Mouse (Mus musculus) MEL (cell line): ENCODE results near the gene Olfr1040.

Experiments
- CTCF ChIP-seq, 3 experiments: IDR thresholded peaks in 2 of 3; conservative IDR thresholded peaks in 1 of 3; 2 replicates each; pipeline ENCODE4 v1.5.1; 2011 to 2012; ENCODE audit warnings: low read length in 3 of 3, low read depth in 2 of 3, mild to moderate bottlenecking in 2 of 3, improper control_type of control experiment in 1 of 3, inconsistent platforms in 1 of 3, mixed read lengths in 1 of 3, moderate library complexity in 1 of 3; ENCODE audit not compliant: control insufficient read depth in 1 of 3, insufficient read depth in 1 of 3, poor library complexity in 1 of 3, severe bottlenecking in 1 of 3
- EP300 ChIP-seq, 2 experiments: IDR thresholded peaks; 2 replicates each; pipeline ENCODE4 v1.6.1; 2011; ENCODE audit warnings: improper control_type of control experiment in 2 of 2, low read length in 2 of 2, low read depth in 1 of 2, mild to moderate bottlenecking in 1 of 2
- GATA1 ChIP-seq: IDR thresholded peaks from 2 replicates; pipeline ENCODE4 v1.6.1; 2011; ENCODE audit warnings: low read depth, low read length, improper control_type of control experiment
- MEF2A ChIP-seq: IDR thresholded peaks from 2 replicates; pipeline ENCODE4 v1.6.1; 2014; ENCODE audit warnings: low read depth, mild to moderate bottlenecking, inconsistent platforms, low read length, improper control_type of control experiment; ENCODE audit not compliant: poor library complexity, insufficient replicate concordance, severe bottlenecking; ENCODE audit errors: extremely low read depth
- POLR2A ChIP-seq, 2 experiments: IDR thresholded peaks; 2 replicates each; pipeline ENCODE4 v1.6.1; 2011 to 2012; ENCODE audit warnings: low read length in 2 of 2, mild to moderate bottlenecking in 2 of 2, control low read depth in 1 of 2, improper control_type of control experiment in 1 of 2, low read depth in 1 of 2, moderate library complexity in 1 of 2; ENCODE audit not compliant: control insufficient read depth in 1 of 2, insufficient read depth in 1 of 2, poor library complexity in 1 of 2
- RAD21 ChIP-seq: IDR thresholded peaks from 2 replicates; pipeline ENCODE4 v1.6.1; 2011; ENCODE audit warnings: mild to moderate bottlenecking, low read depth, low read length, improper control_type of control experiment
- ZMIZ1 ChIP-seq: IDR thresholded peaks from 2 replicates; pipeline ENCODE4 v1.6.1; 2012; ENCODE audit warnings: low read depth, mild to moderate bottlenecking, inconsistent platforms, low read length, improper control_type of control experiment, moderate library complexity

DNA sequence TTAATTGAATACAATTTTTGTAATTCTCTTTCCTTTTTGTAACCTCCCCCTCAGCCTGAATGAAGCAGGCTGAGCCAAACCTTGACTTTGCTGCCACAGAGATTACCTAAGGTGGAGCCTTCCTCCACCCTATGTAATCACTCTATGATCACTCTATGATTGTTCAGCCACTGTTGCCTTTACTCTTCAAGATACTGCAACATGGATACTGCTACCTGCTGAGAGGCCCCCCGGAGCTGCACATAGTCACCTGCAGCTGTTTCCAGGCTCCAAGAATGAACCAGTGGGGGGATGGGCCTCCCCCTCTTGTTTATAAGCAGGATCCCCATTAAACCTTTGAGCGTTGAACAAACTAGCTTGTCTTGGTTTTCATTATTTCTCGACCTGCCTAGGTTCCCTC, 33.4 kb upstream of the Olfr1040 start:
- no peak for TF ChIP-seq GATA1
- TF ChIP-seq POLR2A (IDR thresholded peaks at IDR 0.05; ENCODE audit: control insufficient read depth in 1 of 2, insufficient read depth in 1 of 2, low read depth in 1 of 2, low read length in 2 of 2, poor library complexity in 1 of 2), result no peak
- TF ChIP-seq MEF2A, result no peak
- no peak for TF ChIP-seq EP300 (IDR thresholded peaks at IDR 0.05; ENCODE audit: low read depth in 1 of 2, low read length in 2 of 2)
- TF ChIP-seq CTCF (IDR thresholded peaks at IDR 0.05 in 2 of 3, conservative IDR thresholded peaks at IDR 0.05 in 1 of 3; ENCODE audit: control insufficient read depth in 1 of 3, insufficient read depth in 1 of 3, low read depth in 2 of 3, low read length in 3 of 3, poor library complexity in 1 of 3, severe bottlenecking in 1 of 3), result no peak
- TF ChIP-seq ZMIZ1, result no peak
- no peak for TF ChIP-seq RAD21
